Mouse (Mus musculus) liver, embryonic 14.5 days (tissue): Measurements from ENCODE around the gene Clnk. TPM values are rescaled to one million over a fixed set of nuclear protein-coding genes. Genes with fewer than 3 reads are reported as not detected.

Source experiments
- ATAC-seq: fragments of 200-750 bp; cut with Nextera tagmentation; 2 replicates; pipeline ENCODE4 v1.8.0; 2017; ENCODE audit warnings: moderate number of reproducible peaks, mild to moderate bottlenecking, moderate library complexity; ENCODE audit not compliant: insufficient read depth
- DNase-seq, 3 experiments: peaks; one replicate each; pipeline ENCODE4 v3.0.0-alpha.2; 2012 to 2013; ENCODE audit warnings: low read depth in 3 of 3, low spot score in 3 of 3
- H3K27ac ChIP-seq: fragments of 300-500 bp; sonication (generic); 2 replicates; pipeline ENCODE4 v1.5.1; 2014; ENCODE audit warnings: moderate library complexity, mild to moderate bottlenecking, control low read depth, inconsistent platforms
- H3K27me3 ChIP-seq: fragments of 300-500 bp; sonication (generic); 2 replicates; pipeline ENCODE4 v1.6.1; 2014; ENCODE audit warnings: mild to moderate bottlenecking, low read length, moderate library complexity; ENCODE audit not compliant: control insufficient read depth, insufficient read depth
- H3K36me3 ChIP-seq: fragments of 300-500 bp; sonication (generic); replicated peaks from 2 replicates; pipeline ENCODE4 v1.6.1; 2014; ENCODE audit warnings: low read depth; ENCODE audit not compliant: control insufficient read depth, insufficient read depth
- H3K4me1 ChIP-seq, 2 experiments: fragments of 200-500 bp in 1 of 2; fragments of 300-500 bp in 1 of 2; sonication (generic) in 1 of 2; replicated peaks; 2 replicates each; pipeline ENCODE4 v1.6.1; 2012 to 2014; ENCODE audit warnings: antibody characterized with exemption in 1 of 2, inconsistent platforms in 1 of 2, low read length in 1 of 2; ENCODE audit not compliant: control insufficient read depth in 2 of 2, insufficient read depth in 2 of 2
- H3K4me2 ChIP-seq: fragments of 300-500 bp; sonication (generic); 2 replicates; pipeline ENCODE4 v1.6.1; 2014; ENCODE audit warnings: low read depth, mild to moderate bottlenecking, control low read depth, moderate library complexity
- H3K4me3 ChIP-seq, 2 experiments: fragments of 200-500 bp in 1 of 2; fragments of 300-500 bp in 1 of 2; sonication (generic) in 1 of 2; 2 replicates each; pipeline ENCODE4 v1.5.1; 2012 to 2014; ENCODE audit warnings: low read depth in 2 of 2, low read length in 2 of 2, mild to moderate bottlenecking in 2 of 2, control low read depth in 1 of 2, inconsistent platforms in 1 of 2, moderate library complexity in 1 of 2; ENCODE audit not compliant: insufficient read depth in 1 of 2
- H3K9ac ChIP-seq: fragments of 300-500 bp; sonication (generic); replicated peaks from 2 replicates; pipeline ENCODE4 v1.6.1; 2014; ENCODE audit warnings: mild to moderate bottlenecking, control low read depth, moderate library complexity
- H3K9me3 ChIP-seq: fragments of 300-500 bp; sonication (generic); 2 replicates; pipeline ENCODE4 v1.6.1; 2016; ENCODE audit warnings: low read length, mixed read lengths; ENCODE audit not compliant: control insufficient read depth
- CTCF ChIP-seq: IDR thresholded peaks from 2 replicates; pipeline ENCODE4 v1.5.1; 2016; ENCODE audit warnings: antibody characterized with exemption, low read depth, control low read depth
- EP300 ChIP-seq: IDR thresholded peaks from 2 replicates; pipeline ENCODE4 v1.6.1; 2016; ENCODE audit warnings: antibody characterized with exemption, low read depth
- WGBS: fragments of 180-500 bp; shearing (Covaris S2); extraction: QIAGEN DNeasy Blood & Tissue Kit; methylation state at CpG from one replicate; pipeline ENCODE4 v1.1.7; 2014; ENCODE audit not compliant: insufficient replicate concordance; 5-methylcytosine and 5-hydroxymethylcytosine counted together
- polyA plus RNA-seq, 2 experiments: library from polyadenylated mRNA; depleted of rRNA in 1 of 2; stranded (reverse) in 1 of 2; unstranded in 1 of 2; fragments of >200 nt; fragmentation: Nextera tagmentation in 1 of 2; extraction: Ambion mirVana in 1 of 2; gene quantifications; 2 replicates each; pipeline versions ENCODE4 v1.2.1 to v1.2.3; 2012 to 2014

The Clnk gene
- polyA plus RNA-seq, 2 experiments, result 0.07 to 0.18 TPM

DNA sequence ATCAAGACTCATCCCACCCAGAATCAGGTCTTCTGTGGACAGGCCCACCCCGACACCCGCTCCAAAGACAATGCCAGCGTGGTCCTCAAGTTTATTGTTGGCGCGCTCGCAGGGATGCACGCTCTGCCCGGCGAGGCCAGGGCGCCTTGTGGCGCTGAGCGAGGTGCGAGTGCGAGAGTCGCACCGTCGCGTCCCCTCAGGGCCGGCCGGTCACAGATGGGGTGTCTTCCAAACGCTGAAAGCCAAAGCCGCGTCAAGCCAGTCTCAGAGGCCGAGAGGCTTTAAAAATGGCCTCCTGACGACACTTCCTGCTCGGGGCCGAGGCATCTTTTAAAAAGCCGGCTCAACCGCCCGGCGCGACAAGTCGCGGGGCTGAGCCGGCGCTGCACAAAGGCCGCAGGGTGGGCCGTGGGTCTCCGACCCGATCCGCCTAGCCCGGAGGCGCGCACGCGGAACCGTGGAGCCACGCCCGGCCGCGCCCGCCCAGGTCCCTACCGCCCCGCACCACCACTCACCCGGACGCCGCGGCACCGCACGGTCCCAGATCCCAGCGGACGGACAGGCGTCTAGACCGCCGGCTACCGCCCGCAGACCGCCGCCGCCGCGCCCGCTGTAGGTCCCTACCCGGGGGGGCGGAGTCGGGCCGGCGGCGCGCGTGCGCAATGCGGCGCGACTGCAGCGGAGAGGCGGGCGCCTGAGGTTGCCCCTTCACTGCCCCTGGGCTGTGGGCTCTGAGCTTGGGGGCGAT is 192.3 kb downstream of the Clnk start, which contains the start of gene Zfp518b:
Gene Zfp518b (minus strand): TSS at position 663 of the 748 bp plus-strand sequence.
- Histone ChIP-seq H3K4me1 (peaks cover 0 to 6% of the 10 kb centered on the region in 2 experiments; a peak in 1 of 4 replicates), H3K9me3 (no peaks in the 10 kb centered on the region), H3K27ac (no peak within 1 kb of the TSS), H3K4me2 (peak within 1 kb of the TSS; percentile 73), H3K27me3 (peaks cover 3% of the 10 kb centered on the region; the same call in 1 of the 2 replicates), H3K36me3 (no peaks in the 10 kb centered on the region), H3K4me3 (peak within 1 kb of the TSS; percentile 62 to 63), H3K9ac (peak within 1 kb of the TSS; percentile 54)
- TF ChIP-seq CTCF (no peak), EP300 (no peak)
- WGBS, result under 1% methylated on average over 88 of the region's 89 CpGs
- peak; percentile 84 for ATAC-seq
- peak; percentile 13 to 26 (median 14) for DNase-seq

DNA sequence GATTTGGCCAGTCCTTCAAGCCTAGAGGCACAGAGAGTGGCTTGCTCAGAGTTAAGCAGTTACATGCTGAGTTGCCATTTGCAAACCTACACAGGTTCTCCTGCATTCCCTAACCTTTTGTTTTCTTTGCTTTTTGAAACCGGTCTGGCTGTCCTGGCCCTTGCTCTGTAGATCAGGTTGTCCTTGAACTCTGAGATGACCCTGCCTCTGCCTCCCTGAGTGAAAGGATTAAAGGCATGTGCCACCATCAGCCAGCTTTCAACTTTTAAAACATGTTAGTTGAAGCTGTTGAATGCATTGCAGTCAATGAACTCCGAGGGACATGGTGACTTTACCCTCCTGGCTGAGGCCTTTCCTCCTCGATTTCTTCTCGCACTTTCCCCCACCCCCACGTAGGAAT is 217.8 kb downstream of the Clnk start:
- H3K4me3 ChIP-seq, result no peak overlapping the region
- H3K27ac ChIP-seq, result no peak overlapping the region
- no peak overlapping the region for H3K9ac ChIP-seq
- H3K27me3 ChIP-seq, result no peaks in the 10 kb centered on the region
- no peaks in the 10 kb centered on the region for H3K9me3 ChIP-seq
- no peak overlapping the region for H3K4me2 ChIP-seq
- H3K36me3 ChIP-seq, result no peaks in the 10 kb centered on the region
- DNase-seq (no peak), ATAC-seq (no peak)
- no peaks in the 10 kb centered on the region for H3K4me1 ChIP-seq
- TF ChIP-seq CTCF, result no peak
- TF ChIP-seq EP300, result no peak
- WGBS, result 73% methylated on average over 5 of the region's 5 CpGs

Other genes with a start within 250 kb of the Clnk start
- 0.44 and 0.67 TPM in 2 replicates for gene Zfp518b, start 192.0 kb downstream of the Clnk start, polyA plus RNA-seq (2012; rRNA removed)
- gene Zfp518b, start 192.0 kb downstream of the Clnk start, polyA plus RNA-seq (2014; fragmentation: Nextera tagmentation; extraction: Ambion mirVana), result 1.2 and 2.0 TPM in 2 replicates